Mouse (Mus musculus) frontal cortex, postnatal 10 days (tissue): ENCODE results near the gene Tppp3.

Experiments used
- DNase-seq, 2 experiments: peaks; one replicate each; pipeline ENCODE4 v3.0.0; 2022; ENCODE audit warnings: low spot score in 2 of 2, mixed read lengths in 1 of 2

Tppp3 gene

DNA sequence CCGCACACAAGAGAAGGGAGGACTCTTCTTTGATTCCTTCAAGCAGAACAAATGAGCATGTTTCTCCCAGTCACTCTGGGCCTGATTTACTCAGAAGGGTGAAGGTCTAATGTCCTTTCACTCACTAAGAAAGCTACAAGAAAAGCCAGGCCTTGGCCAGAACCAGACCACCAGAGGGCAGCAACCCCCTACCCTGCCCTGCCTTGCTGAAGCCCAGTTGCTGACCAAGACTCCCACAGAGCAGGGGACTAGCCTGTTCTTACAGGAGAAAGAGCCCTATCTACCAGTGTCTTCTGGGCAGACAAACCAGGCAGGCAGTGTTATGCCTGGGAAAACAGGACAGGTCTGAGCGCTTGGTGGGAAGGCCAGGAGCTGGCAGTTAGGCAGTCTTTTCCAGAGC lies 13.1 kb upstream of the Tppp3 start:
- no peak for DNase-seq

DNA sequence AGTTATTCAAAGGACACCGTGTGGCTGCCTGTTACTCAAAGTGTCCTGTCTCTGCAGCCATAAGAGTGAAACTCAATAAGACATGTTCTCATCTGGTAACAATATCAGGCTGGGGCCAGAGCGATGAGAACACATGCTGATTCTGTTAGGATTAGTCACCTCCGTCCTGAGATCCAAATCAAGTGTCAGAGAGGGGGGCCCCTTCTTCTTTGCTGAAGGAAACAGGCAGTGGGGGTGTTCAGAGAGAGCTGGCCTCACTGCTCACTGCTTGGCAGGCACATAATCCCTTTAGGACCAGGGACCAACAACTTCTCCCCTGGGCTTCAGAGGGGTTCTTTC lies 12.7 kb upstream of the Tppp3 start:
- no peak for DNase-seq

- no peak for DNase-seq
These were observed 12.1 kb upstream of the Tppp3 start for GRCm38 (mm10) chr8:105483212-105484029.

DNA sequence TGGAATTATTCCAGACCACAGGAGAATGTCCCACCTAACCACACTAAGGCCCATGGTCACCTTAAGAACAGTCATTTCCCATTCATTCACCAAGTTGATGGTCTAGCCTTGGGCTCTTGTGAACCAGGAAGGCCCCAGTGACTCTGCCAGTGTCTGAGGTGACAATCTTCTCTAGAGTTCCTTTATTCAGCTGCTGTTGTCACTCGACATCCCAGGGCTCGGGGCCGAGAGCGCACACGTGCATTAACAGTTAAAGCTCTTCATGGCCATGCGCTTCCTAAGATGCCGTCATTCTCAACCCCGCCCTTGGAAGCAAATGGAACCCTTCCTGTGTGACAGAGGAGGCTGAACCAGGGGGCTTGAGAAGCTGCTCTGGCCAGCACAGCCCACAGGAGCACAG lies 10.8 kb upstream of the Tppp3 start:
- DNase-seq = no peak

GRCm38 (mm10) chr8:105481453-105481852 lies 10.1 kb upstream of the Tppp3 start:
- DNase-seq = no peak

GRCm38 (mm10) chr8:105481013-105481412 lies 9.7 kb upstream of the Tppp3 start:
- DNase-seq = no peak

GRCm38 (mm10) chr8:105477792-105478191 lies 6.5 kb upstream of the Tppp3 start:
- no peak for DNase-seq

GRCm38 (mm10) chr8:105476628-105477413 lies 5.5 kb upstream of the Tppp3 start:
- DNase-seq = no peak

- no peak for DNase-seq
These were observed 4.8 kb upstream of the Tppp3 start for GRCm38 (mm10) chr8:105476161-105476560.

- no peak for DNase-seq
These were observed 4.4 kb upstream of the Tppp3 start for GRCm38 (mm10) chr8:105475742-105476141.

DNA sequence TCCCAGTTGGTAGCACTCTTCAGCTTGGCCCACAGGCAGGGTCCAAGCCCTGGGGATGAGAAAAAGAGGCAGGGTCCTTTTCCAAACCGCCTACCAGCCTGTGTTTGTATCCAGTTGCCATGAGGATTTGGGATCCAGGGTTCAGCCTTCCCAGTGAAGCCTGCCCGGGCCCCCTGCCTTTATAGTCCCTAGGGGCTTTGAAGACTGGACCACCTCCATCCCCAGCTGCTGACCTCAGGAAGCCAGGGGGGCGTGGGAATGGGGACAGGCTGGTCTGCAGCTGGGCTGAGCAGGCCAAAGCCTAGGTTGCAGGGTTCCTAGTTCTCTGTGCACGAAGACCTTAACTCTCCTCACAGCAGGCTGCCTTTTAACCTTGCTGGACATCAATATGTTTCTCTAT lies 3.9 kb upstream of the Tppp3 start:
- no peak for DNase-seq

DNA sequence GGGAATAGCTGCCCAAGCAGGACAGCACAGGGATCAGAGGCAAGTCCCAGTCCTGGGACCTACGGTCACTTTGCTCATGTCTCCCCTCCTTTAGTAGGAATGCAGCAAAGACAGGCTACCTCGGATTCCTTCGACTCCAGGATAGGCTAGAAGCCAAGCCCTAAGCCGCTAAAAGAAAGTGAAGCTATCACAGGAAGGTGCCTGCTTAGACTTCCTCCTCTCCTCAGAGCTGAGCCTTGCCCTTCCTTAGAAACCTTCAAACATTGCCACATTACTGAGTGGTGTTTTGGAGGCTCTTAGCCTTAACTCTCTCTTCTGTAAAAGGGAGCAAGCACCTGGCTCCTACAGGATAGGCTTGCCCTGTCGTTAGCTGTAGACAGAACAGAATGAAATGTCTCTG lies 3.4 kb upstream of the Tppp3 start:
- no peak for DNase-seq

DNA sequence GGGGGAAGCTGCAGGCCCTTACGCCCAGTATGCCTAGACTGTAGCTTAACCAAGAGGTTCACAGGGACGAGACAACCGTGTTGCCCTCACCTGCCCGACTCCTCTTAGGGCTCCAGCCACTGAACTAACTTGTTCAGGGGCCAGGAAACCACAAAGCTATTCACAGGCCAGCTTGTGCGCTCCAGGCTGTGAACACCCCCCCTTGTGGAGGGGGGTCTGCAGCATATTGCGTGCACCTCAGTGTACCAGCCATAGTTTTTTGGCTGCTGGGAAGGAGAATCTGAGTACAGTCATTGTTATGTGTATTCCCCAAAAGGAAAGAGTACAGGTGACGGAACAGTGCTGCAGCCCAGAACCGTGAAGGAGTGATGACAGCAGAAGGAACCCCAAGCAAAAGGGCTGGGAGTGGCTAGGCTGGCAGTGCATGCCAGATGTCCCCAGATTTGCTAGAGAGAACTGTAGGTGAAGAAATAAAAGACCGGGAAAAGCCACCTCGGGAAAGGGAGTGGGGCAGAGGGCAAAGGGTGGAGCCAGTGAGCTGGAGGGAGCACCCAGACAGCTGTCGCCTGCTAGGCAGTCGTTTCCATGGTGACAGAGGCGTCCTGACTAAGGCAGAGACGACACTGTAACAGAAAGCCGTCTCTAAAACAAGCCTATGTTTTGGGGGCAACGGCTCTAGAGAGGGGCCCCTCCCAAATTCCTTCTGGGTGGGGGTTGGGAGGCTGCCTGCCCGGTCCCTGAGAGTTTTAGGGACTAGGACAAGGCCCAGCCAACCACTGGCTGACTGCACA lies 2.7 kb upstream of the Tppp3 start:
- no peak for DNase-seq

DNA sequence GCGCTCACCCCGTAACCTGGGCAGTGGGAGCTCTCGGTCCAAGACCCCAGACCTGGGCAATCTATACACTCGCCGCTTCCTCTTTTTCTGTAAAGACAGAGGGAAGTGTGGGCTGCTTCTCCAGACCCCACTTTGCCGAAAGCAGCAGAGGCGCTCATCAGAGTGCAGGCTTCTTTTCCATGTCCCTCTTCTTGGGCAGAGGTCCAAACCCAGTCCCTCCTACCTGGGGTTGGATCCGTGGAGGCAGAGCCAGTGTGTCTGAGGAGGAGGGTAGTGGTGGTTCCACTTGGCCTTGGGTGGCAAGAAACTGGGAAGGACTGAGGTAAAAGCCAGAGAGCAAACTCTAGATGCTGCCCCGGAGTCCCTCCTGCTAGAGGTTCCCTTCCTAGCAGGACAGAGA lies 1.7 kb upstream of the Tppp3 start:
- DNase-seq = no peak

- DNase-seq = no peak
These were observed 1.1 kb upstream of the Tppp3 start for GRCm38 (mm10) chr8:105472414-105472932.

DNA sequence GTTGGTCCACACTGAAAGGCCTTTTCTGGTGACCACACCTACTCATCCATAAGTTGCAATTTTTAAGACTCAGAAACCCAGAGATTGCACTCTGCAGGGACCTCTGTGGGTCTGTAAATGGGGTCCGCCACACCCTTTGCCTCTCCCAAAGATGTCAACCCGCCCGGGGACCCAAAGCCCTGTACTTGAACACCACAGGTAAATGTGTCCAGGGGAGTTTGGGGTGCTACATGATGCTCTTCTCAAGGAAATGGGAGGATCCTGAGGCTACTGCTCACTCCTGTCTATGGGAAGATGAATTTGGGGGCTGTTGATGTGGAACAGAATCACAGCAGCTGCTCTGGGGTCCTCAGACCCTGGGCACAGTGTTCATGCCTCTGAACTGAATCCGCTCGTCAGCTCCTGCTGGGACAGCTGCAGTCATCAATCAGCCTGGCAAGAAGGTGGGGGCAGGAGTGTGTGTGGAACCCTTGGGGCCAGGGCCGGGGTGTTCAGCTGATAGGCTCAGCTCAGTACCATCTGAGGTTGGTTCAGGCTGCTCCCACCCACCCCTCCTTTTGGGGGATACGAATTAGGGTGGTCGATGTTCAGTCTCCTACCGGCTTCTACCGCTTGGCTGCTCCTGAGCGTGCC lies 529 bp downstream of the Tppp3 start:
- DNase-seq = no peak

GRCm38 (mm10) chr8:105470262-105470661 lies 1.1 kb downstream of the Tppp3 start:
- no peak for DNase-seq

DNA sequence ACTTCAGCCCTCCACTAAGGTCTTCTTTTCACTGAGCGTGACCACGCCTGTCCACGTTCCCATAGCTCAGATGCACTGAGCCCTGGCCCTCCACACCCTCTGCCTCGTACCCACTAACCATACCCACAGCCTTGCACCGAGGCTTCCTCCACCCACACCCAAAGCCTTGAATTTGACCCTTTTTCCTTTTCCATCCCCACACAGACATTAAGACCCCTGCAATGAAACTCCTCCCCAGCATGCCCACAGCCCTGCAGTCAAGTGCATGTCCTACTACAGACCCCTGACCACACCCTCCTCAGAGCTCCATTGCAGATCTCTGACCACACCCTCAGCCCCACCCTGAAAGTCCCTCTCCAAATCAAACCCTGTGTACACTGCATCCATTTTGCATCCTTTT lies 1.5 kb downstream of the Tppp3 start:
- no peak for DNase-seq

- DNase-seq = no peak
These were observed 2.2 kb downstream of the Tppp3 start for GRCm38 (mm10) chr8:105469041-105469695.

- DNase-seq = no peak
These were observed 3.2 kb downstream of the Tppp3 start for GRCm38 (mm10) chr8:105468002-105468720.
